ENCODE assay signal across 11 mouse cellular contexts in genomic region chr1:98167800-98168199, GRCm38 (mm10).
"Had no signal": no experiment of that assay in that cellular context is flagged by ENCODE, and none has a peak within 500 bp of the region (broad histone marks: within the 10 kb centered on the region; RNA-seq: fewer than 3 reads in every experiment).

No protein-coding gene starts in this region.

- DNase-seq: liver, postnatal 0 days; lung, adult 2 months; lung, postnatal 14 days; lung, postnatal 36 days; right cerebral cortex, postnatal 14 days; thymus, adult 2 months; thymus, postnatal 25 days; thymus, postnatal 4 days had no signal

- ATAC-seq: liver, postnatal 0 days; lung, postnatal 0 days; midbrain, embryonic 13.5 days; midbrain, embryonic 15.5 days had no signal
